Mouse (Mus musculus): ENCODE results near the gene Igsf11.

DNA sequence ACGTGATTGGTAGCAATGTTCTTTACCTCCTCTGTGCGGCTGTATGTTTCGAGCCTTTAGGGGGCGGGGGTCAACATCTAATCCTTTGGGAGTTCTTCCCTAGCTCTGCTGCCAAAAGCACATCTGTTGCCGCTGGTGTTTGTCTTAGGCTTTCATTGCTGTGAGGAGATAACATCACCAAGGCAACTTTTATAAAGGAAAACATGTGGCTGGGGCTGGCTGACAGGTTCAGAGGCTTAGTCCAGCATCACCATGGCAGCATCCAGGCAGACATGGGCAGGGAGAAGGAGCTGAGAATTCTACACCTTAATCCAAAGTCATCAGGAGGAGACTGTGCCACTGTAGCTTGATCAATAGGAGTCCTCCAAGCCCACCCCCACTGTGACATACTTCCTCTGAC is 173.1 kb downstream of the Igsf11 start:
- no peak for TF ChIP-seq CTCF (IDR thresholded peaks at IDR 0.05; ENCODE audit: low read depth)
- no peak for TF ChIP-seq EP300 (IDR thresholded peaks at IDR 0.05; ENCODE audit: low read depth)

Measured in liver, embryonic 14.5 days (tissue).